Mouse (Mus musculus) stomach, embryonic 15.5 days (tissue): Measurements from ENCODE around the gene Nr1d2. TPM values are rescaled to one million over a fixed set of nuclear protein-coding genes. Genes with fewer than 3 reads are reported as not detected.
"Not testable (repeated sequence)": the region's sequence is repeated elsewhere in the genome, so short reads cannot be mapped to it uniquely, and the experiment has no call there.

ENCODE experiments used
- ATAC-seq: fragments of 200-750 bp; cut with Nextera tagmentation; 2 replicates; pipeline ENCODE4 v1.8.0; 2017; ENCODE audit warnings: low read depth, moderate number of reproducible peaks, moderate TSS enrichment; ENCODE audit not compliant: insufficient read depth, low FRiP score
- H3K27ac ChIP-seq: fragments of 300-500 bp; sonication (generic); 2 replicates; pipeline ENCODE4 v1.5.1; 2015; ENCODE audit warnings: mild to moderate bottlenecking, inconsistent platforms
- H3K27me3 ChIP-seq: fragments of 300-500 bp; sonication (generic); replicated peaks from 2 replicates; pipeline ENCODE4 v1.6.1; 2015; ENCODE audit warnings: inconsistent platforms
- H3K36me3 ChIP-seq: fragments of 300-500 bp; sonication (generic); 2 replicates; pipeline ENCODE4 v1.6.1; 2015; ENCODE audit warnings: inconsistent platforms
- H3K4me1 ChIP-seq: fragments of 300-500 bp; sonication (generic); 2 replicates; pipeline ENCODE4 v1.6.1; 2015; ENCODE audit warnings: inconsistent platforms
- H3K4me2 ChIP-seq: fragments of 300-500 bp; sonication (generic); 2 replicates; pipeline ENCODE4 v1.6.1; 2015; ENCODE audit warnings: mild to moderate bottlenecking, inconsistent platforms
- H3K4me3 ChIP-seq: fragments of 300-500 bp; sonication (generic); replicated peaks from 2 replicates; pipeline ENCODE4 v1.5.1; 2015; ENCODE audit warnings: inconsistent platforms
- H3K9ac ChIP-seq: fragments of 300-500 bp; sonication (generic); 2 replicates; pipeline ENCODE4 v1.6.1; 2015; ENCODE audit warnings: inconsistent platforms
- H3K9me3 ChIP-seq: fragments of 300-500 bp; sonication (generic); 2 replicates; pipeline ENCODE4 v1.6.1; 2016; ENCODE audit warnings: inconsistent platforms
- WGBS: fragments of 180-500 bp; shearing (Covaris S2); methylation state at CpG from one replicate; pipeline ENCODE4 v1.1.7; 2015; 5-methylcytosine and 5-hydroxymethylcytosine counted together
- polyA plus RNA-seq: library from polyadenylated mRNA; unstranded; fragments of >200 nt; fragmentation: Nextera tagmentation; extraction: Ambion mirVana; gene quantifications from 2 replicates; pipeline ENCODE4 v1.2.1, GENCODE M21; 2015

Gene Nr1d2
- polyA plus RNA-seq, 1 experiment from 2014 or later: 6.7 TPM

DNA sequence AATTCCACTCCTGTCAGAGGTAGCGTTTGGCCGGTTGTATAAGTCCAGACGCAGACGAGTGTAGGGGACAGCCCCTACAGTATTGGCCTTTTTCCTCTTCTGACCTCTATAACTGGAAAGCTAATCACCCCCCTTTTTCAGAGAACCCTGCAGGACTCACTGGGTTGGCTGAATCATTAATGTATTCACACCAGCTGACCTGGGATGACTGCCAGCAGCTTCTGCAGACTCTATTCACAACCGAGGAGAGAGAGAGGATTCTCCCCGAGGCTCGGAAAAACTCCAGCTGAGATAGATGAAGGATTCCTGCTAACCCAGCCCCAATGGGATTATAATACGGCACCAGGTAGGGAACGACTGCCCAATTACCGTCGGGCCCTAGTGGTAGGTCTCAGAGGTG, 12.7 kb downstream of the Nr1d2 start:
- WGBS: 74% methylated on average over 11 of the region's 11 CpGs
- not testable (repeated sequence) for H3K4me1 ChIP-seq, H3K4me2 ChIP-seq

DNA sequence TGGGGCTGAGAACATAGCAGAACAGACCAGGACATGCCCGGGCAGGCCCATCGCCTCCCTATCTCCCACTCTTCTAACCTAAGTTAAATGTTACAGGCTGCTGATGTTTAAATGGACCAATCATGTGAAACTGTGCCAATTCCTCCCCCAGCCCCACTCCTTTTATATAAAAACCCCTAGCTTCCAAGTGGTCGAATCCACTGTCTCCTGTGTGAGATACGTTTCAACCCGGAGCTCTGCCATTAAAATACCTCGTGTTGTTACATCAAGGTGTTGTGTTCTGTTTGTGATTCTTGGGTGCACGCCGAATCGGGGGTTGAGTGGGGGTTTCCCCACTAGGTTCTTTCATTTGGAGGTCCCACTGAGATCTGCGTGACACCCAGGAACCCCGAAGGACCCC, 13.5 kb downstream of the Nr1d2 start:
- H3K9ac ChIP-seq, H3K9me3 ChIP-seq, H3K4me2 ChIP-seq, H3K27ac ChIP-seq, H3K27me3 ChIP-seq, H3K4me1 ChIP-seq, H3K4me3 ChIP-seq, ATAC-seq, H3K36me3 ChIP-seq: not testable (repeated sequence)
- 91% methylated on average over 11 of the region's 11 CpGs for WGBS

More for the DNA sequence above, 12.7 kb downstream of the Nr1d2 start:
- H3K36me3 ChIP-seq, H3K27me3 ChIP-seq, H3K9me3 ChIP-seq, ATAC-seq, H3K4me3 ChIP-seq, H3K27ac ChIP-seq, H3K9ac ChIP-seq: not testable (repeated sequence)

DNA sequence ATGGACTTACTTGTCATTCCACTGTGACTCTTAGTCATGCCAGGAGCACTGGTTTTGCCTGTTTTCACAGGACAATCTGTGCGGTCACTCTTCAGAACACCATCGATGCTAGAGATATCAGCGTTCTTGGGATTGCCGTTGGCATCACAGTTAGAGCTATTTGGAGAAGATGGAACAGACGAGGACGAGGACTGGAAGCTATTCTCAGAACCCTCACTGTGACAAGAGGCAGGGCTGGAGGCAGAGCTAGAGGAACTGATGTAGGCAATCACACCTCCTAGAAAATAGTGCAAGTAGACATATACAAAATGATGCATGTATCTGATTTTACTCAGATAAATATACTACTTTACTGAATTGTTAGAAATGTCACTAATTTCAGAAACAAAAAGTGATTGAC, 16.9 kb downstream of the Nr1d2 start:
- Histone ChIP-seq H3K4me1 (no peaks in the 10 kb centered on the region), H3K27me3 (no peaks in the 10 kb centered on the region), H3K9me3 (no peaks in the 10 kb centered on the region), H3K36me3 (no peaks in the 10 kb centered on the region), H3K27ac (no peak overlapping the region), H3K4me3 (no peak overlapping the region), H3K4me2 (no peak overlapping the region), H3K9ac (no peak overlapping the region)
- no peak for ATAC-seq
- WGBS: 86% methylated on average over 6 of the region's 6 CpGs

DNA sequence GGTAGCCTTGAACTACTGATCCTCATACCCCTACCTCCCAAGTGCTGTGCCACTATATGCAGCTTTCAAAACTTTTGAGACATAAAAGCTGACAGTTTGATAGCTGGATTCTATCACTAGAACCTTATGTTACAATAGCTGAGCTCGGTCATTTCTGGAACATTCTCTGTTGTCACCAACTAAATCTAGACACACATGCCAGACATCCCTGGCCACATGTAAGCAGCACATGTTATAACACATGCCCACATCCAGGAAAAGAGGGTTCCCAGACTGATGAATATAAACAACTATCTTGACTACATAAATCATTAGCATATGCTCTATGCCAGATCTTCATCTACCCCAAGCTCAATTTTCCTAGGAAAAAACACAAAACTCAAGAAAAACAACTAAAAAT, 21.8 kb downstream of the Nr1d2 start:
- no peaks in the 10 kb centered on the region for H3K4me1 ChIP-seq
- H3K9ac ChIP-seq: no peak overlapping the region
- H3K27ac ChIP-seq: no peak overlapping the region
- ATAC-seq: no peak
- no peaks in the 10 kb centered on the region for H3K9me3 ChIP-seq
- no peaks in the 10 kb centered on the region for H3K36me3 ChIP-seq
- no peak overlapping the region for H3K4me2 ChIP-seq
- no peaks in the 10 kb centered on the region for H3K27me3 ChIP-seq
- WGBS: 91% methylated on average over 1 of the region's 1 CpGs
- H3K4me3 ChIP-seq: no peak overlapping the region

DNA sequence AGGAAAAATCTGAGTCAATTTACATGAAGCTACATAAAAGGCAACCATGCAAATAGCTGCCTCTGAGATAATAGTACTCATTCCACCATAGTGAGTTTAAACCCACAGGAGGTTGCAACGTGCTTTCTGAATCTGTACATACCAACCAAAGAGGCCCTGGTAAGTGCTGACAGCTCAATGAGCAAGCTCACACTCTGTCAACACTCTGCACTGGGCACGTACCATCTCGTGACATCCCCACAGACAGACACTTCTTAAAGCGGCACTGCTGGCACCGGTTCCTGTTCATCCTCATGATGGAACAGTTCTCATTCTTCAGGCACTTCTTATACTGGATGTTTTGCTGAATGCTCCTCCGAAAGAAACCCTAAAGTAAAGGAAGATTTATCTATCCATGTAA, 22.5 kb downstream of the Nr1d2 start:
- no peak overlapping the region for H3K4me3 ChIP-seq
- no peak overlapping the region for H3K27ac ChIP-seq
- no peaks in the 10 kb centered on the region for H3K4me1 ChIP-seq
- no peaks in the 10 kb centered on the region for H3K9me3 ChIP-seq
- H3K27me3 ChIP-seq: no peaks in the 10 kb centered on the region
- WGBS: 87% methylated on average over 6 of the region's 6 CpGs
- H3K4me2 ChIP-seq: no peak overlapping the region
- no peaks in the 10 kb centered on the region for H3K36me3 ChIP-seq
- no peak overlapping the region for H3K9ac ChIP-seq
- ATAC-seq: no peak

DNA sequence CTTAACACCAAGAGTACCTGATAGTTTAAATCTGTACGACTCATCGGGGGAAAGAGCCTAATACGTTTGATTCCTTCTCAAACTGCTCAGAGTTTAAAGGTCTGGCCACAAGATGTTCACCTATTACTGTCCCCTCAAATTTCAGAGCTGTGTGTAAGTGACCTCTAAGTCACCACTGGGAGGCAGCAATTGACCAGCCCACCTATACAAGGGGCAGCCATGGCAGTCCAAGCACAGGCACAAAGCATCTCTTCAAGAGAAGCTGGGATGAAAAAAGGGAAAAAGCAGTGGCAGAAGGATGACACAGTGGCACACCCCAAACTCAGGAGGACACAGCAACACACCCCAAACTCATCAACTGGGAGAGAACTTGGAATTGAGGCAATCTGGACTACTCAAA, 28.1 kb downstream of the Nr1d2 start:
- H3K4me2 ChIP-seq: no peak overlapping the region
- H3K27ac ChIP-seq: no peak overlapping the region
- H3K36me3 ChIP-seq: no peaks in the 10 kb centered on the region
- H3K27me3 ChIP-seq: no peaks in the 10 kb centered on the region
- H3K4me3 ChIP-seq: no peak overlapping the region
- no peak for ATAC-seq
- 89% methylated on average over 3 of the region's 3 CpGs for WGBS
- no peaks in the 10 kb centered on the region for H3K9me3 ChIP-seq
- no peak overlapping the region for H3K9ac ChIP-seq
- no peaks in the 10 kb centered on the region for H3K4me1 ChIP-seq

DNA sequence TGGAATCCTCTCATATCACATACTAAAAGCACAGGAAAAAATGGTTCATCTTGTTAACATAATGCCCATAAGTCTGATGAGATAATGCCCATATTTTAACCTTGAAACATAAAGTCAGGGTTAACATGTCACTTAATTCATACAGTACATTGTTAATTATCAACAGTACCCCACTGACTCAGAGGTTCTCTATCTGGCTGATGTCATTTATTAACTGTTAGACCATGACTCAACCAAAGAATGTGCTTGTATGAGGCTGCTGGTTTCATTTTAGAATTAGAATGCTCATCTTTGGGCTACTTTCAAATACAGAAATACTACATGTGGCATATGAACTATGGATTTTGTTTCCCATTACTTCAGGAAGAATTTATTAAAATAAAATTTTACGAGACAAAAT, 34.6 kb downstream of the Nr1d2 start:
- 96% methylated on average over 1 of the region's 1 CpGs for WGBS
- not testable (repeated sequence) for H3K9me3 ChIP-seq, H3K4me2 ChIP-seq, ATAC-seq, H3K27ac ChIP-seq, H3K36me3 ChIP-seq, H3K4me3 ChIP-seq, H3K9ac ChIP-seq, H3K4me1 ChIP-seq, H3K27me3 ChIP-seq

DNA sequence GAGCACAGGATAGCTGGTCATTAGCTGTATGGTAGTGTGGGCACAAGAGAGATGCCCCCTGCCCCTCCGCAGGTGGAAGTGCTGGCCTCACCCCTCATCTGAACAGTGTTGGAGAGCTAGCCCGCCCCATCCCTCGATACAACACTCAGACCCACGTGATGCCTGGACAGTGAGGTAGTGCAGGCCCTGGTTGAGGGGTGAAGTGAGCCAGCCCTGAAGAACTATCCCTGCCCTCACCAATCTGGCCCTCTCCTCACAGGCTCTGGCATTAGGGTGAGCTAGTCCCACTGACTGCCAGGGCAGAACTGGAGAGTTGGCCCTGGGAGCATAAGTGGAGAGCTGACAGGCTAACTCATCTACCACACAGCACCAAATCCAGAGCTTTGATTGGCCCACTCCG, 37.5 kb downstream of the Nr1d2 start:
- ATAC-seq: no peak
- Histone ChIP-seq H3K27me3 (no peaks in the 10 kb centered on the region), H3K4me3 (no peak overlapping the region), H3K9ac (no peak overlapping the region), H3K4me2 (no peak overlapping the region), H3K4me1 (no peaks in the 10 kb centered on the region), H3K36me3 (no peaks in the 10 kb centered on the region), H3K9me3 (no peaks in the 10 kb centered on the region), H3K27ac (no peak overlapping the region)
- WGBS: 91% methylated on average over 5 of the region's 5 CpGs

DNA sequence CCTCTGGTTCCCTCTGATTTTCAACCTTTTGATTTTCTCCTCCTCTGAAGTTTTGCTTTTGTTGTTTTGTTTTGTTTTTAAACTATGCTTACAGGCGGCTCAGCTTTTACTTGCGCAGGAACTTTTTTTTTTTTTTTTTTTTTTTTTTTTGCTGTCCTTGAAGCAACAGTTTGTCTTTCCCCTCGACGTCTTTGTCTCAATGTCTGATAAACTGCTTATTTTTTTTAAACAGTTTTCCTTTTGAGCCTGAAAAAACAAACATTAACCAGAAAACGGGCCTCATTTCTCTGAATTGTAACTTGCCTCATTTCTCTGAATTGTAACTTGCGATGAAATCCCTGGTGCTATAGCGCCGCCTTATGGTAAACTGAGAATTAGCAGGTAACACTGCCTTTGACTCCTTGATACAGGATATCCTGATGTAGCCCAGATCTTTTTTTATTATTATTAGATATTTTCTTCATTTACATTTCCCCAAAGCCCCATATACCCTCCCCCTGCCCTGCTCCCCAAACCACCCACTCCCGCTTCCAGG, 52.0 kb downstream of the Nr1d2 start:
- Histone ChIP-seq H3K9ac (no peak overlapping the region), H3K4me3 (no peak overlapping the region), H3K27me3 (no peaks in the 10 kb centered on the region), H3K9me3 (no peaks in the 10 kb centered on the region), H3K27ac (no peak overlapping the region), H3K4me1 (no peaks in the 10 kb centered on the region), H3K4me2 (no peak overlapping the region), H3K36me3 (no peaks in the 10 kb centered on the region)
- ATAC-seq: no peak
- WGBS: 43% methylated on average over 9 of the region's 9 CpGs

DNA sequence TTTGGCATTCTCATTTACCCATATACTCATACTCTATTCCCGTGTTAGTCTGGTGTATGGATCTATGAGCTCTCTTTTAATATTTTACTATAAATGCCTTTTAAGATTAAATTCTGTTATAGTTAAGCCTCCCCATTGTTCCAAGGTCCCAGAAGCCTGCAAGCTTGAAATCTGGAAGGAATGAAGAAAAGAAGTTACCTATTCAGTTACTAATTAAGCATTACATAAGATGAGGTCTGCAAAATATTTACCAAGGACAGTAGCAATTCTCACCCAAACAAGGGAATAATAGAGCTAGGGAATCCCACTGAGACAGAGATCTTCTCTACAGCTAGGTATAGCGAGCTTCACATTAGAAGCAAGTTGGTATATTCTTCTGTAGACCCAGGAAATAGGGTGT, 61.4 kb downstream of the Nr1d2 start:
- H3K9ac ChIP-seq, H3K27ac ChIP-seq: not testable (repeated sequence)
- WGBS: 72% methylated on average over 2 of the region's 2 CpGs

DNA sequence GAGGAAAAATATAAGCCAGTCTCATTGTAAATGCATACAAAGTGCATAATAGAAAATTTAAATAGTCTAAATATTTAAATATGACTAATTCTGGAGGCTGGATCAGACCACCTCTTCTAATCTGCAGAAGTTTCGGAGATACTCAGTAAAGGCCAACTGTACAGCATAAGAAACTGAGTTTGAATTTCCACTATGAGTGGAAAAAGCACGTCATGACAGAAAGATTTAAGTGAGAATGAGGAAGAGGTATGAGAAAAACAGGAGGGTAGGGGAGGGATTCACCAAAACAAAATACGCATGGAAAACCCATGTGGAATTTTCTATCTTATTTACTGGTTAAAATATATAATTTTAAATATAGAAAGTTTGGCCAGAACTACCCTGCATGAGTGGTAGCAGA, 71.3 kb downstream of the Nr1d2 start:
- 72% methylated on average over 3 of the region's 3 CpGs for WGBS
- no peaks in the 10 kb centered on the region for H3K9me3 ChIP-seq
- H3K27me3 ChIP-seq: no peaks in the 10 kb centered on the region
- ATAC-seq: no peak
- no peak overlapping the region for H3K9ac ChIP-seq
- H3K36me3 ChIP-seq: no peaks in the 10 kb centered on the region
- no peak overlapping the region for H3K4me3 ChIP-seq
- no peaks in the 10 kb centered on the region for H3K4me1 ChIP-seq
- H3K27ac ChIP-seq: no peak overlapping the region
- H3K4me2 ChIP-seq: no peak overlapping the region

More for the DNA sequence above, 61.4 kb downstream of the Nr1d2 start:
- not testable (repeated sequence) for H3K4me1 ChIP-seq, ATAC-seq, H3K9me3 ChIP-seq, H3K27me3 ChIP-seq, H3K4me2 ChIP-seq, H3K36me3 ChIP-seq, H3K4me3 ChIP-seq

DNA sequence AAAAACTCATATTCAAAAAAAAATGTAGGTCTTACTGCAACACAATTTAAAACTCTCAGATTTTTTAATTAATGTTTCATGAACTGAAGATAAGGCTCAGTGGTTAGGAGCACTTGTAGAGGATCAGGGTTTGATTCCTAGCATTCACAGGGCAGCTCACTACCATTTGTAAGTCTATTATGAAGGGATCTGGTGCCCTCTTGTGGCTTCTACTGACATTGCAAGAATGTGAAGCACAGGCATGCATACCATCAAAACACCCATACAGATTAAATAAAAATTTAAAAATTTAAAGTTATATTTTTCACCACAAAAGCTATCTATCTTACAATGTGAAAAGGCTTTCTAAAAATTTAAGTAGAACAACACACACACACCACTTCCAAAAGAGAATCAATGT, 71.9 kb downstream of the Nr1d2 start:
- H3K4me2 ChIP-seq: no peak overlapping the region
- no peaks in the 10 kb centered on the region for H3K9me3 ChIP-seq
- no peaks in the 10 kb centered on the region for H3K27me3 ChIP-seq
- no peak for ATAC-seq
- no peak overlapping the region for H3K4me3 ChIP-seq
- no peak overlapping the region for H3K9ac ChIP-seq
- H3K36me3 ChIP-seq: no peaks in the 10 kb centered on the region
- H3K27ac ChIP-seq: no peak overlapping the region
- no peaks in the 10 kb centered on the region for H3K4me1 ChIP-seq
